24 mouse cellular contexts compared by ENCODE assay signal in genomic region chr1:160795016-160795415, GRCm38 (mm10). TPM values are rescaled to one million over a fixed set of nuclear protein-coding genes. Genes with fewer than 3 reads are reported as not detected.
DNase-seq lines count a peak whose midpoint lies in the region; ATAC-seq and TF ChIP-seq lines count a peak whose summit lies in the region.
"Had no signal": no experiment of that assay in that cellular context is flagged by ENCODE, and none has a peak within 500 bp of the region (broad histone marks: within the 10 kb centered on the region; RNA-seq: fewer than 3 reads in every experiment).

No protein-coding gene starts in this region.

- WGBS in liver, embryonic 15.5 days (ENCODE audit: insufficient replicate concordance), result 45% methylated on average over 2 of the region's 2 CpGs

- H3K36me3 ChIP-seq in liver, embryonic 15.5 days (replicated peaks), result no peaks in the 10 kb centered on the region
- H3K36me3 ChIP-seq: embryonic facial prominence, embryonic 12.5 days; embryonic facial prominence, embryonic 15.5 days; hindbrain, embryonic 12.5 days; hindbrain, embryonic 15.5 days had no signal

- no peak overlapping the region for H3K4me3 ChIP-seq in liver, embryonic 15.5 days (replicated peaks)
- H3K4me3 ChIP-seq in layer of hippocampus, adult 2 months, result no peak overlapping the region
- H3K4me3 ChIP-seq: embryonic facial prominence, embryonic 12.5 days; embryonic facial prominence, embryonic 15.5 days; gastrocnemius, adult 2 months; hindbrain, embryonic 12.5 days; hindbrain, embryonic 15.5 days had no signal

- no peak for TF ChIP-seq CTCF in layer of hippocampus, adult 2 months (conservative IDR thresholded peaks at IDR 0.05)

- 0 out of 2 replicates have a peak overlapping the region, but pooled peaks have one; percentile 4 for H3K9ac ChIP-seq in liver, embryonic 15.5 days
- H3K9ac ChIP-seq: embryonic facial prominence, embryonic 12.5 days; embryonic facial prominence, embryonic 15.5 days; forebrain, postnatal 0 days; hindbrain, embryonic 12.5 days; hindbrain, embryonic 15.5 days had no signal

- peak overlapping the region; percentile 97 for H3K27ac ChIP-seq in liver, embryonic 15.5 days (replicated peaks)
- H3K27ac ChIP-seq in layer of hippocampus, adult 2 months, result no peak overlapping the region
- H3K27ac ChIP-seq: embryonic facial prominence, embryonic 12.5 days; embryonic facial prominence, embryonic 15.5 days; gastrocnemius, adult 2 months; hindbrain, embryonic 12.5 days; hindbrain, embryonic 15.5 days had no signal

- peaks cover 32% of the 10 kb centered on the region for H3K4me1 ChIP-seq in liver, embryonic 15.5 days (replicated peaks)
- H3K4me1 ChIP-seq: embryonic facial prominence, embryonic 12.5 days had no signal

- no peaks in the 10 kb centered on the region for H3K27me3 ChIP-seq in liver, embryonic 15.5 days
- H3K27me3 ChIP-seq: embryonic facial prominence, embryonic 12.5 days; embryonic facial prominence, embryonic 15.5 days; hindbrain, embryonic 12.5 days; hindbrain, embryonic 15.5 days had no signal

- H3K4me2 ChIP-seq in liver, embryonic 15.5 days, result no peak overlapping the region
- H3K4me2 ChIP-seq: embryonic facial prominence, embryonic 12.5 days; embryonic facial prominence, embryonic 15.5 days; heart, embryonic 11.5 days; hindbrain, embryonic 12.5 days; hindbrain, embryonic 15.5 days had no signal

- no peak for ATAC-seq in liver, embryonic 15.5 days (ENCODE audit: insufficient read depth)
- ATAC-seq: activated CD4-positive, CD25-positive, alpha-beta regulatory T cell, adult 4 months; forebrain, embryonic 14.5 days; forebrain, postnatal 0 days had no signal

- no peaks in the 10 kb centered on the region for H3K9me3 ChIP-seq in liver, embryonic 15.5 days (replicated peaks)
- H3K9me3 ChIP-seq: embryonic facial prominence, embryonic 12.5 days; embryonic facial prominence, embryonic 15.5 days; hindbrain, embryonic 12.5 days; hindbrain, embryonic 15.5 days had no signal

- DNase-seq in 416B (ENCODE audit: low read depth), result peak; percentile 77
- peak; percentile 83 for DNase-seq in A20 (ENCODE audit: low read depth, low spot score)
- peak; percentile 53 for DNase-seq in induced T-regulatory cell, adult 2 months (ENCODE audit: low read depth)
- DNase-seq in cerebellum, adult 18-20 months, result no peak
- no peak for DNase-seq in cerebellum, adult 9-10 months
- DNase-seq in cerebellum, adult 9-11 months, result no peak
- no peak for DNase-seq in layer of hippocampus, adult 2 months (ENCODE audit: low spot score in 2 of 2)
- DNase-seq: adrenal gland, adult 8-10 months; adrenal gland, postnatal 25 days; B cell, adult 2 months; cerebellum, adult 11-12 months; cerebellum, postnatal 10 days; forebrain, postnatal 0 days; gastrocnemius, adult 2 months; gastrocnemius, postnatal 14 days; heart, adult 11 months had no signal

RNA-seq across cellular contexts. Expression of gene Rabgap1l, which starts 2.0 kb away (rescaled TPM):
- polyA plus RNA-seq in liver, embryonic 15.5 days (2015; fragmentation: Nextera tagmentation; extraction: Ambion mirVana), result 26.5 and 26.7 TPM in 2 replicates
- total RNA-seq in layer of hippocampus, adult 2 months (2021), result 100 to 1,000 TPM; 241 to 255 TPM

Comparison
In these comparisons a context has a peak if more than half of its experiments do, and no peak if none do; other contexts are left out.
1. DNase-seq: peak in 416B (single experiment), A20 (single experiment) and induced T-regulatory cell, adult 2 months (single experiment); none in cerebellum, adult 18-20 months (0 of 2), cerebellum, adult 9-10 months (single experiment), cerebellum, adult 9-11 months (single experiment) and layer of hippocampus, adult 2 months (0 of 2).